Mouse (Mus musculus) neutrophil, adult 65 days (primary cell): ENCODE results near the gene Vmn1r205. TPM values are rescaled to one million over a fixed set of nuclear protein-coding genes. Genes with fewer than 3 reads are reported as not detected.

Experiments
- total RNA-seq: library from RNA; stranded (reverse); gene quantifications from 2 replicates; pipeline ENCODE4 v1.2.4, GENCODE M21; 2023

The Vmn1r205 gene
- total RNA-seq = not detected in 2 replicates

DNA sequence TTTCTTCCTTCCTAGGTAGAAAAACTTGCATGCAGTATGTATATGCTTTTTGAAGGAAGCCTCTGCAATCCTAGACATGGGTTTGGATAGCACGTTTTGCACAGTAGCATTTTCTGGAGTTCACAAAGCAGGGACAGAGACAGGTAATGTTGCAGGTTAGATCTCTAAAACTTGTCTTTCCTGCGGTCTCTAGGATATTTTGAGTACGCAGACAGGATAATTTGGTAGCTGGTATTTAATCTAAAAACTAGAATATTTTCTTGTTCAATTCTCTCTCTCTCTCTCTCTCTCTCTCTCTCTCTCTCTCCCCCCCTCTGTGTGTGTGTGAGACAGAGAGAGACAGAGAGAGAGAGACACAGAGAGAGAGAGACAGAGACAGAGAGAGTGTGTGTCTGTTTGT is at the start of gene Vmn1r205:
Gene Vmn1r205, minus strand, starts transcription at position 101 of the 400 bp plus-strand sequence.

DNA sequence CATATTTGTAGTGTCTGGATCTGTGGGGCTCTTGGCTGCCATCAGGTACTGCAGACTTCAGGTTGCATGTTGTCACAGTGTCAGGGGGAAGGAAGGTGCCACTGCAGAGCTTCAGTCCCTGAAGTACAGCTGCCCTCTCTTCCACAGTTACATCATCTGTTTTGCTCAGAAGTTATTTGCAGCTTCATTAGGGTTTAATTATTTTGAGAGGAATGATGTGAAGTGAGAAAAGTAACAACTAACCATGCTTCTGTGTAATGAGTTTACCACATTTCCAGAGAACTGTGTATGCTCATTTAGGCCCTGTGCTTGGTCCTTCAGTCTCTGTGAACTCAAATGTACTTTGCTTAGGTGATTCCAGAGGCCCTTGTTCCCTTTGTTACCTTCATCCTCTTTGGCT is 31.4 kb upstream of the Vmn1r205 start, which contains the start of gene Vmn1r206:
Gene Vmn1r206, minus strand, starts transcription at position 101 of the 400 bp plus-strand sequence.

DNA sequence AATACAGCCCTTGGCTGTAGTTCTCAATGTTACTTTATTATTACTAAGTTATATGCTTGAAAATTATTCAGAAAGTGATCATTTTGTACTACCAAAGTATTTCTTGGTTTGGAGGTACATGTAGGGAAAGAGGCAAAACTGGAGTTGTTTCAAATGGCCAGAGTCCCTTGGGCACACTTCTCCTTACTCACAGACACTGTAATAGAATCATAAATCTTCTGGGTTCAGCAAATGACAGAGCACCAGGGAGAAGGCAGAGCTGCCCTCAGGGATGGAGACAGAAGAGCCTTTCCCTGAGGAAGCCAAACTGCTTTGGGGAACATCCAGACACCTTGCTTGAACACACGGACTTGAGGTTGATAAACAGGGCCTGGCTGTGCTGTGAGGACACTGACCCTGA is 39.9 kb downstream of the Vmn1r205 start, which contains the start of gene Vmn1r204:
Gene Vmn1r204, plus strand, starts transcription at position 301 of the 400 bp plus-strand sequence.

Other genes starting within 250 kb of the Vmn1r205 start
- not detected in 2 replicates for gene Vmn1r198, start 242.6 kb downstream of the Vmn1r205 start, total RNA-seq
- not detected in 2 replicates for gene Vmn1r199, start 213.2 kb downstream of the Vmn1r205 start, total RNA-seq
- gene Vmn1r200, start 202.6 kb downstream of the Vmn1r205 start, total RNA-seq = not detected in 2 replicates
- gene Vmn1r201, start 121.1 kb downstream of the Vmn1r205 start, total RNA-seq = not detected in 2 replicates
- not detected in 2 replicates for gene Vmn1r202, start 87.6 kb downstream of the Vmn1r205 start, total RNA-seq
- not detected in 2 replicates for gene Vmn1r203, start 74.9 kb downstream of the Vmn1r205 start, total RNA-seq
- not detected in 2 replicates for gene Vmn1r204, start 39.8 kb downstream of the Vmn1r205 start, total RNA-seq
- gene Vmn1r206, start 31.3 kb upstream of the Vmn1r205 start, total RNA-seq = not detected in 2 replicates
- 0.09 TPM in 1 of 2 replicates, not detected in the other for gene Vmn1r207-ps, start 136.6 kb upstream of the Vmn1r205 start, total RNA-seq
- not detected in 2 replicates for gene Vmn1r208, start 184.4 kb upstream of the Vmn1r205 start, total RNA-seq
- gene Vmn1r209, start 216.7 kb upstream of the Vmn1r205 start, total RNA-seq = not detected in 2 replicates
- not detected in 2 replicates for gene Vmn1r210, start 238.3 kb upstream of the Vmn1r205 start, total RNA-seq